Mouse (Mus musculus) adrenal gland (tissue): Measurements from ENCODE around the gene Ttf1.

Experiments
- intact Hi-C: fragments of 180-260 bp; cut with DNase I; formaldehyde crosslinking; loops from one replicate; pipeline ENCODE4 v1.15.1; 2025
- long read RNA-seq, 2 experiments: library from polyadenylated mRNA; unstranded; transcript quantifications; one replicate each; pipeline ENCODE4 v2.0.0; 2020; ENCODE audit warnings: borderline replicate concordance in 1 of 2; ENCODE audit not compliant: insufficient replicate concordance in 1 of 2

Ttf1 gene
- long read RNA-seq, experiment 1, partial matches to known transcripts, result 5 of 6 reads
- long read RNA-seq, experiment 1, other reads (novel, unspliced or antisense), result 1 of 6 reads
- long read RNA-seq, experiment 2, partial matches to known transcripts, result 7 of 8 reads
- long read RNA-seq, experiment 2, other reads (novel, unspliced or antisense), result 1 of 8 reads

DNA sequence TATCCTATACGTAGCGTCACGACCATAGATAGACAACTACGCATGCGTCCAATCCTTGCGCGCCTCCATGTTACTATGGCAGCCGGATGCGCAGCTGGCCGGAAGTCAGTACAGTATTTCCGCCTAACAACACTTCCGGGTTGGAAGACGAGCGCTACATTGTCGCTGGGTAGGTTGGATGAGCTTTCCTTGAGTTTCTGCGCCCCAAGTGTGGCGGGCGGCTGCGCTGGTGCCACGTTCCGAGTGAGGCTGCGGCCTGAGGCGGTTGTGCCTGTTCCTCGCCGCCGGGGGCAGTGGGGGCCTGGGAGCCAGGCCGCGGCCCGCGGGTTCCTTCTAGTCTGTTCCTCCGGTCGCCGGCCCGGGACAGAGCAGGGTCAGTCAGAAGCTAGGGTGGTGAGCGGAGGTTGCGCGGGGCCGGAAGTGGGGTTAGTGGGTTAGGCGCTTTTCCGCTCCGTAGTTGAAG is at the start of gene Ttf1:
TSS of gene Ttf1 (plus strand) at position 128 of the 463 bp plus-strand sequence.
- intact Hi-C loops, result loop anchor here (10.0 kb wide), 1 partner anchor 65 kb away; the partner anchor contains the start of gene Setx

DNA sequence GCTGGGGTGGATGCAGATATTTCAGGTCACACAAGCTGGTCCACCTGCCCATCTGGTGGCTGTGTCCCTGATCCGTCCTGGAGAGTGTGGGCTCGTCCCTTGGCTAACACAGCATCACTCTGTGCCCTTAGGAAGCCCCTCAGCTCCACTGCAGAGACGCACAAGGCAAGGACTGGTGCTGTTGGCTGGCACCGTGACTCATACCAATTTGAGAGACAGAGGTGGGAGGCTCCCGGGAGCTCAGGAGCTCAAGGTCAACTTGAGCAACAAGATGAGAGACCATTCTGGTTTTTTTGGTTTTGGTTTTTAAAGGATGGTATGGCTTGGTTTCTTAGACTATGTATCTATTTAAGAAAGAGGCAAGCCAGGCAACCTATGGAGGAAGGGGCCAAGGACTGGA is 47.5 kb upstream of the Ttf1 start:
- intact Hi-C loops, result no loop called here

DNA sequence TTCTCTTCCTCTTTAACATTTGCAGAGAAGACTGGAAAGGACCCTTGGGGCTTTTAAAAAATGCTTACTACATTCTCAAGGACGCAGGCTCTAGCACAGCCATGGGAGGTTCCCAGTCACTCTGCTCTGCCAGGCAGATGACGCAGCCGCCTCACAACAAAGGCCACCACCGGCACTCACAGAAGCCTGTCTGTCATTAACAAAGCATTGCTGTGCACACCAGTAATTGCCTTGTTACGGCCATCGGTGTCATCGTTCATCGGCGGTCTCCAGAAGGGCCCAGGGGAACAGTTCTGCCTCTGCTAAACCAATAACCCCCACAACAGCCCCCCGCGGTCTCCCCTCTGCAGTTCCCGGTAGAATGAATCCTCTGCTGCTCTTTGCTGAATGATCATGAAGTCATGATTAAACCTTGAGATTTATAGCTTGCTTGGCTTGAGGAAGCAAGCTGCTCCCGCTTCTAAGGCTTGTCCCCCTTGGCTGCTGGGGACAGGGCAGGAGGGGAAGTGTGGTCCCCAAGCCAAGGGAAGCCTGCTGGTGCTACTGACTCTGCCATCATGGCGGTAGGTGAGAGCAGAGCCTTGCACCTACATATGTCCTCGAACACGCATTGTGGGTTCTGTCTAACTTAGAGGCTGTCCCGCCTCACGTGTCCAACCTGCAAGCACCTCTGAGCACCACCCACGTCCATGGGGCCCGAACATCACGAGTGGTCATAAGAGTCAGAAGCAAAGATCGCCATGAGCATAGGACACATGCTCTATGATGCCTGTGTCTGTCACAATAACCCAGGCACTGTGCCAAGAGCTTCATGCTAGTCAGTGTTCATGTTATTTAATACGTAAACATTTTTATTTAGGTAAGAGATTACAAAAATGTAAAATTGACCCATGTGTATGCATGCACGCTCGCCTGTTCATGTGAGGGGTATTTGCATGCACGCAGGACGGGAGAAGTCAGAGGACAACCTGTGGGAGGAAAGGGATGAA is 43.2 kb upstream of the Ttf1 start:
- intact Hi-C loops, result no loop called here

DNA sequence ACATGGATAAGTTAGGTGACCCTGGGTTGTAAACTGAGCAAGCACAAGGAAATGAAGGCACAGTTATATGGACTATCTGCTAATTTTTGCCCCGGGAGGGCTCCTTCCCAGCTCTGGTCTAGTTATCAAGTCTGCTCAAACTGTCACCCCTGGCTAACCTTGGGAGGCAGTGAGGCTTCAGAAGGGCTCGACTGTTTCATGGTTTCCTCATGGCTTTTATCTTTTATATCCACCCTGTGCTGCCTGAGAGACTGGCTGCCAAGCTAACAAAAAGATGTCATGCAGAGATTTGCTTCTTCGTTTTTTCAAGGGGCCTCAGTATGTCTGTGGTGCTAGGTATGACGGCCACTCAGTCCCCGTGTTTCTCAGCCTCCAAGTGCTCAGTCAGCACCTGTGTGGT is 41.4 kb upstream of the Ttf1 start:
- intact Hi-C loops, result no loop called here

DNA sequence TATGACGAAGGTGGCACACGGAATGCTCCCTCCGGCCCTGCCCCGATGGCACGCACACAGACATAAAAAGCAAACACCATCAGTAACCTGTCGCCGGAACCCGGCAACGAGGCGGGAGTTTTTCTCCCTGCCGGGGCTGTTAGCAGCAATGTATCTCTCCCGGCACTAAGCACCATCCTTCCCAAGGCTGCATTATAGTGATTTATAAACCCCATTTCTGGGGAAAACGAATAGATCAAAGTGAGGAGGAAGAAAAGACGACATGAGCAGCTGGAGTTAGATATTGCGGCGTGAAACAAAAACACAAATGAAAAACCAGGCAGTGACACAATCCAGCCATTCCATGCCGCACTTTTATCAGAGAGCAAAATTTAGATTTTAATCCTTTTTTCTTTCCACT is 39.0 kb upstream of the Ttf1 start:
- intact Hi-C loops, result no loop called here

DNA sequence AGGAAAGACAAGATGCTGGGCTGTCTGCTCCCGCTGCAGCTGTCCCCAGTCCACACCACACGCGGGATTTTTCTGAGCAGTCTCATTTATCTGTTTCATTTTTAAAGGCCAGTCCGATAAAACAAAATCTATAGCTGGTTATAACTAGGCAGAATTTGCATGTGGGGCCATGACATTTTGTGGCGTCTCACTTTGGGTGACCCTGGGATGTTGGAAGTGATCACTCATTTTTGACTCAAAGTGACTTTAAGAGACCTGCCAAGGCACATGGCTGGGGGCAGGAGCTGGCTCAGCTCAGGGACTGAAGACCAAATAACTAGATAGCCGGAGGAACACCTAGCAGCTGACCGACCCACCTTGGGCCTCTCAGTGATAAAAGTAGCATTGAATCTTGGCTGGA is 37.1 kb upstream of the Ttf1 start:
- intact Hi-C loops, result no loop called here

DNA sequence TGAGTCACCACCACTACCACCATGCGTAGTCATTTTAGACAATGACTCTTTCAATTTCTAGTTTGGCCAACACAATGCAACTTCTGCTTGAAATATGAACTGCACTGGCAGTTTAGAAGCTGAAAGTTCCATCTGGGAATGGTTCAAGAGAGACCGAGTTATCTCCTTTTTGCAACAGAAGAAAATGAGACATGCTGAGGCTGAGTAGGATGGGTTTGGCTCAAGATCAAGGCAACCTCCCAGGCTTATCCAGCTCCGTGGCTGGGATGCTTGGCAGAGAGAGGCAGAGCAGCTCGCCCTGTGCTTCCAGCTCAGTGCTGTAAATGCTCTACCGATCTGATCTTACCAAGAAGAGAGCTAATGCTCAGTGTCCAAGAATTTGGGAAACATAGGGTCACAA is 34.8 kb upstream of the Ttf1 start:
- intact Hi-C loops, result no loop called here

DNA sequence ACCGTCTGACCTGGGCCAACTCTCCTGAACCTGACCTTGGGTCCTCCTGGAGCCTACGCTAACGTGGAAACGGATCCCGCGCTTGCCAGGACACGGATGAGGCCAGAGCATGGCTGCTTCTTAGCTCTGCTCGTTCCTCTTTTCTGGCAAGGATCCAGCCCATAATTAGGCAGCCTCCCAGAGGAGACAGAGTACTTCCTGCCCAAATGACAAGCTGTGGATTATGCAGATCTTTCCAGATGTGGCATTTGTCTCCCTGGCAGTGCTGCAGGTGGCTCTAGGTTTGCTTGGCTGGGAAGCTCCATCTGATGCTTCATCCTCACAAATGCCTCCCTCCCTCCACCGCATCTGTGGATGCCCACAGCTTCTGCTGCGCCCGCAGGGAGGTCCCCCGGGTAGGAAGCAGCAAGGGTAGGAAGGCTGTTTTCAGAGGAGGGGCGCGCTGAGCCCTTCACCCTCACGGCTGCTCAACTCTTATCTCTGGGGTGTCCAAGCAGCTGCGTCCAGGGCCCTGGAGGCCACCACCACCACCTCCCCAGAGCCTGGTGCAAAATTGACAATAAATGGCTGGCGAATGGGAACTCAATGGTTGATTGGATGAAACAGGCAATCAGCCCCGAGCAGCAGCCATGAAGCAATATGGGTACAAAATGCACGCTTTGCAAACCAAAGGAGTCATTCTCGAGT is 29.9 kb upstream of the Ttf1 start:
- intact Hi-C loops, result no loop called here

DNA sequence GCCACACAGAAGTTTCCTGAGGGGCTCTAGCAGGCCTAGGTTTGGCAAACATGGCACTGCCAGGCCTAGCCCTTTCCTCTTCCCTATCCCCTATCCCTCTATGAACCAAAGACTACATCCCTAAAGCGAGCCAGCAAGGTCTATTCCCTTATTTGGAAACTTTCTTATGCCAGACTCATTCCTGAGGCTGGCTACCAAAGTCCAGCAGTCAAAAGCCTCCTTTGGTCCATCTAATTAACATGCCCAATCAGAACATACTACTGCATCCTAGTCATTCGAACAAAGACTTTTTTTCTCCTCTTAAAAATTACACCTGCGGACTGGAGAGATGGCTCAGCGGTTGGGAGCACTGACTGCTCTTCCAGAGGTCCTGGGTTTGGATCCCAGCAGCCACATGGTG is 28.1 kb upstream of the Ttf1 start:
- intact Hi-C loops, result no loop called here

DNA sequence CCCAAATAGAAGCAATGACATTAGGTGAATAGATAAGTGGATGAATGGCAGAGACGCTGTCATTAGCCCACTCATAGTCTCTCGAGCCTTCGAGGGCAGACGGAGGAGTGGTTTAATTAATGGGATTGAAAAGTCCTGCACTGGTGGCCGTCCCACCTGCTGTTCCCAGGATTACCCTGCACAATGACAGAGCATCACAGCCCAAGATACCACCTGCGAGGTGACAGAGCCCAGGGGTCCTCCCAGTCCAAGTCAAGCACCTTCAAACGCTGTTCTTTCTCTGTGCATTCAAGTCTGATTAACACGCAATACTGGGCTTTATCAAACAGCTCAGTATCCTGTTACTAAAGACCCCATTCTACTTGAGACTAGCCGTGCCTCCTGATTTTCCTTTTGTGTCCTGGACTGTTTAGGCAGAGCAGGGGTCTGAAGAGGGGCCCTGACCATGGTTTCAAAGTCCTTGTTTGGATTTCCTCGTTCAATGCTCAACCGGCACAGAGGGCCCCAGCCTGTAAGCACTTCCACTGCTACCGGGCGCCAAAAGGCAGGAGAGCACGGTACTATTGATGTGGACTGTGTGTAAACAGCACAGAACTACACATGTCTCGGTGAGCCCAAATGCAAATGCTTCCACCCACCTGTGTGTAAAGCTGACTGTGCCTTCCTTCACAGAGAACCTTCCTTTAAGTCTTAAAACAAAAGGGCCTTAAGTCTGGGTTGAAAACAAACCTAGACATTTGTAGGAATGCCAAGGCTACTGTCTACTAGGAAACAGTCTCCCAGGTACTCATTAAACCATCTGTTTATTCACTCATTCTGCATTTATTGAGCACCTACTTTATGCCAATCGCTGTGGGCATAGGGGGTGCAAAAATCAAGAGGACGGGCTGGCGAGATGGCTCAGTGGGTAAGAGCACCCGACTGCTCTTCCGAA is 25.3 kb upstream of the Ttf1 start:
- intact Hi-C loops, result no loop called here

DNA sequence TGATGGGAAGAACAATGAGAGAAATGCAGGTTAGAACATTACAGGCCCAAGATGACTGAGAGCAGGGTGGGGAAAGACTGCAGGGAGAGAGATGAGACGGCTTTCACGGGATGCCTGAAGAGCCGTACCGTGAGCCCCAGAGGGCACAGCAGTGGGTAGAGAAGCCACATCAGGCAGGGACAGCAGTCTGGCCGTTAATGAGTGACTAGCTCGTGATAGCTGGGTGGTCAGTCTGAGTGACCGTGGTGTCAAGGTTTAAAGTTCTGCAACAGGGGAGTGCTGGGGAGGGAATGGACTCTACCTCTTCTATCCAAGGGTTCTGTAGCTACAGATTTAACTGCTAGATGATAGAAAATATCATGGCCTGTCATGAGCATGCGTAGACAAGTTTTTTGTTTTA is 24.4 kb upstream of the Ttf1 start:
- intact Hi-C loops, result no loop called here

DNA sequence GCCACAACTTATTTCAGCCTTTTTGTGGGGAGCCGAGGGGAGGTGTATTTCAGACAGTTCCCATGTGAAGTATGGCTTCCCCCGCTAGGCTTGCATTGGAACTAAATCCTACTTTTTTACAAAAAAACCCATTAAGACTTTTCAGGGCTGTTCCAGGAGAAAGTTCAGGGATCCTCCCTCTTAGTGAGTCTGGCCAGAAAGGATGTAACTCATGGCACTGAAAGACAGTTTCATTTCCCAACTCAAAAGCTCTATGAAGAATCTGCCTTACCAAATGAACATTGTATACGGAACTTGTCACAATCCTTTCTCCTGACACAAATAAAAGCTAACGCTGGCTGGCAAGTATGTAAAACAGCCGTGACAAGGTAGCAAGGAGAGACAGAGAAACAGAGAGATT is 20.3 kb upstream of the Ttf1 start:
- intact Hi-C loops, result no loop called here

DNA sequence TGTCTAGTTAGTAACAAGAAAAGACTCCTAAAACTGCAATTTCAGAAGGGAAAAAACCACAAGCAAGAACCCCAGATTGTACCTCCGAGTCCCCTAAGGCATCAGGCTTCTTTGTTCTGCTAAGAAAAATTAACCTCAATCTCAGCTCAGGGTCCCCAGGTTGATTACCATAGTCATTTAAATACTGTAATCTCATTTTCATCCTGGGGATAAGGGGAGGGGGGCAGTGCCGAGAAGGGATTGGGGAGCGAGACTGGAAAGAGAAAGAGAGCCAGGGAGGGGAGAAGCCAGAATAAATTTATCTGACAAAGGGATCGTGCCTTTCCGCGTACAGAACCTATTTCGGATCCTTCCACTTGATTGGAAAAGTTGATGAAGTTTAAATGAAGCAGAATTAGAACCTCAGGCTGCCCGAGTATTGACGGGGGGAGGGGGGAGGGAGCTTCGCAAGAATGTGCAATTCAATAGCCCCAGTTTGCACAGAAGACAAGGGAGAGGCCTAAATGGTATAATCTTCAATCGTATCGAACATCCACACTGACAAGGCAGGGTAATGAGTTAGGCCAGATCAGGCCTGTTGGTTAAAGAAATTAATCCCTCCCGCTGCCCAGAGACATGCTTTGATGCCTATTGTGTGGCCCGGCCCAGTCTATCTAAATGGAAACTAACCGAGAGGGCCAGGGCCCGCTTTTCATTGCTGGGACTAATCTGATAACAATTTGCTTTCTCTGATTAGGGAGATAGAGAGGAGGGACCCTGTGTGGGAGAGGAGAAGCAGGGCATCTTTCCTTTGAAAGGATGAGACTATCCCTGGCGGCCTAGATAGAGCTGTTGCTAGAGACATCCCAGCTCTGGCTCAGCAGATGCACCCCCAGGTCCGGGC is 19.2 kb upstream of the Ttf1 start:
- intact Hi-C loops, result no loop called here

DNA sequence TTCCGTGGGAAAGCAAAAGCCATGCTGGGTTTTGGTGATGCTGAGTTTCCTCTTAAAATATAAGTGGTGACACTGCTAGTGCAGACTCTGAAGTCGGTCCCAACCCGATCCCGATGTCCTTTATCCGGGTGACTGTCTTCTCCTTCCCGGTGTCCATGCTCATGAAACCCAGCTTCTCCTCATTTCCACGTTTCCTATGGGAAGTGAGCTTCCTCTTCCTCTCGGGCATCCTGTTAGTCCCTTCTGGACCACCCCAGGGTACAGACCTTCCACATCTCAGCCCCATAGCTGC is 18.6 kb upstream of the Ttf1 start:
- intact Hi-C loops, result no loop called here

DNA sequence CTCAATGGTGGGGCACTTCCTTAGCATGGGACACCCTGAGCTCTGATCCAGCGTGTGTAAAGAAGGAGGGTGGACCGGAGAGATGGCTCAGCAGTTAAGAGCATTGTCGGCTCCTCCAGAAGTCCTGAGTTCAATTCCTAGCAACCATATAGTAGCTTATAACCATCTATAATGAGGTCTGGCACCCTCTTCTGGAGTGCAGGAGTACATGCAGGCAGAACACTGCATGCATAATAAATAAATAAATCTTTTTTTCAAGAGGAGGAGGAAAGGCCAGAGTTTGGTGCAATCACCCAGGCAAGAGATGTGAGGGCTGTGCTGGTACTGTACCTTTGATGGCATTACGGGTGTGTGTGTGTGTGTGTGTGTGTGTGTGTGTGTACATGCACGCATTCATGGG is 17.9 kb upstream of the Ttf1 start:
- intact Hi-C loops, result no loop called here

DNA sequence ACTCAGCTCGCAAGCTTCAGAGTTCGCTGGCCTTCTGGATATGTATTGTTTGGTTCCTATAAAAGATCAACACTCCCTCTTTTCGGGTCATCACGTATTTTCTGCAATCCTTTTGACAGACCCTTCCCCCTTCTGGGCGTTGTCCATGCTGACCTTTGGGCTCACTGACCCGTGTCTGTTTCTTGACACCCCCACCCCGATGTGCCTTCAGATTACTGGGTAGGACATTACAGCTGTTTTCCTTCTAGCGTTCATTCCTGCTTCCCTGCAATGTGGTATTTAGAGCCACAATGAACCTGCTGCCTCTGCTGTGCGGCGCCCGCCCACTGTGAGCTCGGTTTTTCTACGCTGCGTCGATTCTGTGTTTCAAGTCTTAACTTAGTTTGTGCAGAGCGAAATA is 13.9 kb upstream of the Ttf1 start:
- intact Hi-C loops, result no loop called here

DNA sequence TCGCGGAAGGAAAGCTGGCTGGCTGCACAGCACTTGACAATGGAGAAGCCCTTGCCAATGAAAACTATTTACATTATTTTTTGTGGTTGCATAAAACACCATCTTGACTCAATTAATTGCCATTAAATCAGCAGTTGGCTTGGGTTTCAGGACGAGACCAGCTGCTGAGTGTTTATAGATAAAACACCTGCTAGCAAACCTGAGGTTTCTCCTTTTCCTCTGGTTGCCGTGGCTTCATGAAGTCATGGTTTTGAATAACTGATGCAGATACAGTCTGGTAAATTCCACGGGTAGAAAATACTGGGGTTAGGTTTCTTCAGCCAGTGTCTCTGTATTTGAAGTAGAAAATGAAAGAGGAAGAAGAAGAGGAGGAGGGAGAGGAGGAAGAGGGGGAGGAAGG is 8.1 kb upstream of the Ttf1 start:
- intact Hi-C loops, result loop anchor here (2.0 to 5.0 kb wide), 2 partner anchors 70 to 295 kb away; no protein-coding TSS in a partner anchor

DNA sequence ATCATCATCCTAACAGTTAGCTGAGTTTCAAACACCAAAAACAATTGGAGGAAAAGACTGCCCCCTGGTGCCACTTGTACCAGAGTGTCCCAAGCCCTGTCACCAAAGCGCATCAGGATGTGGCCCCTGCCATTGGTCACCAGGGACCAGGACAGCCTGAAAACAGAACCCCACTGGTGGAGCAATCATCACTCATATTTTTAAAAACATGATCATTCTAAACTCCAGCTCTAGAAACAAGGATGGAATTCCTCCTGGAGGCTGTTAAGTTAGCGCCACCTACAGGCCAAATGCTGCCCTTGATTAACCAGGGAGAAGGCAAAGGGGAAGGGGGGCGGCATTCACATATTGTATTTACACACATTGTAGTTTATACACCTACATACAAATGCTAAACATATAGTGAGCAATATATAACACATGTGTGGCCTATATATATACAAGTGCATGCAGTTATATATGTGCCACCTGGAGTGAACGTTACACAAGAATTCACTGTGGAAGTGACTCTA is 7.1 kb upstream of the Ttf1 start:
- intact Hi-C loops, result loop anchor here (1.0 to 5.0 kb wide), 3 partner anchors 71 to 296 kb away; no protein-coding TSS in a partner anchor

DNA sequence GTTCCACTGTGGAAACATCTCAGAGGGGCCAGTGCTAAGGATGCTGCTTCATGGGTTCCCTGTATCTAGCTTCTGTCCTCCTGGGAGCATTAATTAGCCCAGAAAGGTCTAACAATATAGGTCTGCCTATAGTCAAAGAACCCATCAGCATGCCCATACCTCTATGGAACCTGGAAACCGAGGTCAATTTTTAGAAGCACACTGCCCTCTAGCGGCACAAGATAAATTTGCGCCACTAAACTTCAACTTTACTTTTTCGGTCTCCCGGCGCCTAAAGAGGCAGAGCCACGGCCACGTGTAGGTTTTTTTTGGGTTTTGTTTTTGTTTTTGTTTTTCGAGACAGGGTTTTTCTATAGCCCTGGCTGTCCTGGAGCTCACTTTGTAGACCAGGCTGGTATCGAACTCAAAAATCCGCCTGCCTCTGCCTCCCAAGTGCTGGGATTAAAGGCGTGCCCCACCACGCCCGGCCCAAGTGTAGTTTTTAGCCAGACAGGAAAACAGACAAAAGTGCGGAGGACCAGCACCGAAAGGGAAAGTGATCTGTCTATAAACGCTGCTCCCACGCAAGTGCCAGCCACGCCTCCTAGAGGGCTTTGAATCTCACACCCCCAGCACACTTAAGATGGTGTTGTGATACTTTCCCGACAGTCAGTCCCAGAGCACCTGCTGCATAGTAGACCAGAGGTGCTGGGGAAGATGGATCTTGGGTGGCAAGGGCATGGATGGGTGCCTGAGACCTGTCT is 6.1 kb upstream of the Ttf1 start:
- intact Hi-C loops, result loop anchor here (1.0 to 5.0 kb wide), 3 partner anchors 72 to 297 kb away; no protein-coding TSS in a partner anchor
